Mouse (Mus musculus): Measurements from ENCODE around the gene Spred2. TPM values are rescaled to one million over a fixed set of nuclear protein-coding genes. Genes with fewer than 3 reads are reported as not detected.

The Spred2 gene
- 10 to 100 TPM; 31.1 to 32.5 TPM for total RNA-seq (2023)

GRCm38 (mm10) chr11:19923888-19924756 is at the start of gene Spred2:
TSS of gene Spred2 (plus strand) at chr11:19924375.

Other genes starting within 250 kb of the Spred2 start
- 100 to 1,000 TPM; 263 to 271 TPM for gene Actr2, start 188.5 kb downstream of the Spred2 start, total RNA-seq (2023)